ENCODE assay signal across 8 mouse cellular contexts in the genomic region with DNA sequence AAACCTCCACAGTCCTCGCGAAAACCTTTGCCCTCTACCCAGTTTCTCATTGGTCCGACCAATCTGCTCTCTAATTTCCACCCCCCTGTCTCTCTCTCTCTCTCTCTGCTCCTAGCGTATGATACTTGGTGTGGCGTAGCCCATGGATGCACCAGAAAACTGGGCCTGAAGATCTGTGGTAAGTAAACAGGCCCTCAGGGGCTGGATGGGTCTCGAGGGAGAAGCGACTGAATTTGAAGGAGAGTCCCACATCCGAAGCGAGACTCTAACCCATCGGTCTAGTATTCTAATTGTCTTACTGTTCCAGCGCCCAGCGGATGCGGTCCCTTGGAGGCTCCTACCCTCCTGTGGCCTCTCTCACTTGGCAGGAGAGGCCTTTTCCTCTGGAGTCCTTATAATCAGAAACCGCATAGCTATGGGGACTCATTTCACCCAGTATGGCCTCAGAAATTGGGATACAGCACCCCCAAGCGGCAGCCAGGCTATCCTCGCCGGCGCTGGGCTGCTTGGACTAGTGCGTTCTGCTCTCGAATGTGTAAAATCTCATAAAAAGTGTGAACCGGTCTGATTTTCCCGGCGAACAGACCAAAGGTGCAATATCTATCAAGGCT. TPM values are rescaled to one million over a fixed set of nuclear protein-coding genes. Genes with fewer than 3 reads are reported as not detected.
DNase-seq lines count a peak whose midpoint lies in the region; ATAC-seq and TF ChIP-seq lines count a peak whose summit lies in the region.

No protein-coding gene starts in this region.

- H3K9ac ChIP-seq in heart, embryonic 16.5 days (ENCODE audit: low read length), result no peak overlapping the region
- no peak overlapping the region for H3K9ac ChIP-seq in stomach, postnatal 0 days (ENCODE audit: low read length)

- H3K27me3 ChIP-seq in heart, embryonic 16.5 days (ENCODE audit: control insufficient read depth, insufficient read depth, low read length), result peaks cover 80% of the 10 kb centered on the region
- peaks cover 100% of the 10 kb centered on the region for H3K27me3 ChIP-seq in midbrain, embryonic 10.5 days (ENCODE audit: low read depth, poor library complexity, severe bottlenecking)
- peaks cover 31% of the 10 kb centered on the region for H3K27me3 ChIP-seq in stomach, postnatal 0 days (ENCODE audit: control insufficient read depth, insufficient read depth, low read length)

- peak overlapping the region; percentile 88 for H3K4me2 ChIP-seq in heart, embryonic 16.5 days (ENCODE audit: low read depth, low read length)
- H3K4me2 ChIP-seq in stomach, postnatal 0 days (replicated peaks; ENCODE audit: low read depth), result no peak overlapping the region

- peak; percentile 45 for TF ChIP-seq CTCF in left cerebral cortex, adult 2 months (IDR thresholded peaks at IDR 0.05)
- TF ChIP-seq CTCF in stomach, postnatal 0 days (IDR thresholded peaks at IDR 0.05; ENCODE audit: low read depth), result peak; percentile 67

- peaks cover 42% of the 10 kb centered on the region for H3K4me1 ChIP-seq in heart, embryonic 16.5 days (ENCODE audit: control insufficient read depth, insufficient read depth, low read length)
- H3K4me1 ChIP-seq in midbrain, embryonic 10.5 days, result peaks cover 68% of the 10 kb centered on the region
- no peaks in the 10 kb centered on the region for H3K4me1 ChIP-seq in stomach, postnatal 0 days (replicated peaks; ENCODE audit: control insufficient read depth, insufficient read depth)

- H3K36me3 ChIP-seq in heart, embryonic 16.5 days (ENCODE audit: control insufficient read depth, insufficient read depth), result no peaks in the 10 kb centered on the region
- no peaks in the 10 kb centered on the region for H3K36me3 ChIP-seq in midbrain, embryonic 10.5 days
- H3K36me3 ChIP-seq in stomach, postnatal 0 days (ENCODE audit: control insufficient read depth, insufficient read depth, low read length), result no peaks in the 10 kb centered on the region

- no peak for TF ChIP-seq EP300 in stomach, postnatal 0 days (optimal IDR thresholded peaks at IDR 0.05)

- intact Hi-C loops in left cerebral cortex, adult 2 months (cut with DNase I), result loop anchor here (5.0 kb wide), 1 partner anchor 90 kb away; no protein-coding TSS in a partner anchor
- intact Hi-C loops in left cerebral cortex, postnatal 36 days (cut with DNase I), result no loop called here

- ATAC-seq in heart, embryonic 16.5 days (replicated peaks; ENCODE audit: extremely low read depth, insufficient read depth, low FRiP score), result peak; percentile 23; the same call in 1 of the 2 replicates
- ATAC-seq in stomach, postnatal 0 days (ENCODE audit: low FRiP score, low TSS enrichment), result peak; percentile 58; the same call in 1 of the 2 replicates

- WGBS in heart, embryonic 16.5 days, result 9% methylated on average over 23 of the region's 23 CpGs
- WGBS in midbrain, embryonic 10.5 days, result 2% methylated on average over 23 of the region's 23 CpGs
- WGBS in stomach, postnatal 0 days, result 8% methylated on average over 23 of the region's 23 CpGs

- no peak overlapping the region for H3K27ac ChIP-seq in left cerebral cortex, adult 2 months
- no peak overlapping the region for H3K27ac ChIP-seq in heart, embryonic 16.5 days (ENCODE audit: low read length)
- H3K27ac ChIP-seq in midbrain, embryonic 10.5 days (replicated peaks), result peak overlapping the region; percentile 47; the same call in 1 of the 2 replicates
- H3K27ac ChIP-seq in stomach, postnatal 0 days (replicated peaks), result no peak overlapping the region

- DNase-seq in left cerebral cortex, adult 2 months (ENCODE audit: extremely low spot score in 1 of 2, low spot score in 2 of 2), result no peak
- DNase-seq in left cerebral cortex, postnatal 36 days (ENCODE audit: low spot score in 2 of 2), result no peak
- peak; percentile 59 to 73 for DNase-seq in cerebellum, postnatal 25 days
- peak; percentile 72 for DNase-seq in kidney, postnatal 10 days
- DNase-seq in midbrain, embryonic 10.5 days (ENCODE audit: low spot score), result peak; percentile 79
- DNase-seq in stomach, postnatal 0 days (ENCODE audit: low spot score), result peak; percentile 69
- no peak for DNase-seq in urinary bladder, postnatal 10 days (ENCODE audit: low spot score)

- H3K9me3 ChIP-seq in heart, embryonic 16.5 days (replicated peaks; ENCODE audit: control insufficient read depth, low read length), result no peaks in the 10 kb centered on the region
- H3K9me3 ChIP-seq in midbrain, embryonic 10.5 days (replicated peaks), result no peaks in the 10 kb centered on the region
- H3K9me3 ChIP-seq in stomach, postnatal 0 days (ENCODE audit: control insufficient read depth, low read length), result no peaks in the 10 kb centered on the region

- no peak overlapping the region for H3K4me3 ChIP-seq in left cerebral cortex, adult 2 months
- H3K4me3 ChIP-seq in heart, embryonic 16.5 days (ENCODE audit: low read length), result peak overlapping the region; percentile 55
- H3K4me3 ChIP-seq in midbrain, embryonic 10.5 days, result peak overlapping the region; percentile 56
- H3K4me3 ChIP-seq in stomach, postnatal 0 days (ENCODE audit: low read depth, low read length), result no peak overlapping the region; the same call in 1 of the 2 replicates

RNA-seq across cellular contexts. Expression of a gene that starts 14.3 kb away (rescaled TPM):
- total RNA-seq in left cerebral cortex, adult 2 months (2021), result 100 to 1,000 TPM; 374 to 427 TPM
- 100 to 1,000 TPM; 361 to 392 TPM for total RNA-seq in left cerebral cortex, postnatal 36 days (2021)
- polyA plus RNA-seq in heart, embryonic 16.5 days (2015; fragmentation: Nextera tagmentation; extraction: Ambion mirVana), result 0.25 and 0.41 TPM in 2 replicates
- polyA plus RNA-seq in midbrain, embryonic 10.5 days (2016; fragmentation: Nextera tagmentation; extraction: Ambion mirVana), result 2.6 and 7.9 TPM in 2 replicates
- 0.02 and 0.06 TPM in 2 replicates for polyA plus RNA-seq in stomach, postnatal 0 days (2015; fragmentation: Nextera tagmentation; extraction: Ambion mirVana)

RNA-seq across cellular contexts. Expression of a gene that starts 58.6 kb away (rescaled TPM):
- under 1 TPM in 1 of 2 experiments, not detected in 1; 0.38 TPM for total RNA-seq in left cerebral cortex, adult 2 months (2021)
- total RNA-seq in left cerebral cortex, postnatal 36 days (2021), result under 1 TPM; 0.54 to 0.59 TPM
- 0.97 and 2.1 TPM in 2 replicates for polyA plus RNA-seq in heart, embryonic 16.5 days (2015; fragmentation: Nextera tagmentation; extraction: Ambion mirVana)
- polyA plus RNA-seq in midbrain, embryonic 10.5 days (2016; fragmentation: Nextera tagmentation; extraction: Ambion mirVana), result 1.9 and 2.2 TPM in 2 replicates
- 1.1 and 1.7 TPM in 2 replicates for polyA plus RNA-seq in stomach, postnatal 0 days (2015; fragmentation: Nextera tagmentation; extraction: Ambion mirVana)

Comparison
In these comparisons a context has a peak if more than half of its experiments do, and no peak if none do; other contexts are left out.
1. DNase-seq: peak in cerebellum, postnatal 25 days (2 of 2), kidney, postnatal 10 days (single experiment), midbrain, embryonic 10.5 days (single experiment) and stomach, postnatal 0 days (single experiment); none in left cerebral cortex, adult 2 months (0 of 2), left cerebral cortex, postnatal 36 days (0 of 2) and urinary bladder, postnatal 10 days (single experiment).
2. H3K4me3 ChIP-seq: peak in heart, embryonic 16.5 days (single experiment) and midbrain, embryonic 10.5 days (single experiment); none in left cerebral cortex, adult 2 months (single experiment) and stomach, postnatal 0 days (single experiment).